Mouse (Mus musculus) forebrain, embryonic 13.5 days (tissue): ENCODE measurements at regions not wholly inside any gene's neighbourhood (a gene's known extent, or its start where the extent isn't known, plus 50 kb on each side); places are given as distances from the start of the nearest gene placed in this dataset.

ENCODE experiments used
- ATAC-seq: fragments of 200-750 bp; cut with Nextera tagmentation; 2 replicates; pipeline ENCODE4 v1.8.0; 2017
- H3K27ac ChIP-seq: fragments of 300-500 bp; sonication (generic); 2 replicates; pipeline ENCODE4 v1.5.1; 2015; ENCODE audit warnings: inconsistent platforms, mild to moderate bottlenecking, moderate library complexity
- H3K27me3 ChIP-seq: fragments of 300-500 bp; sonication (generic); 2 replicates; pipeline ENCODE4 v1.6.1; 2015; ENCODE audit warnings: mild to moderate bottlenecking, inconsistent platforms
- H3K36me3 ChIP-seq: fragments of 300-500 bp; sonication (generic); 2 replicates; pipeline ENCODE4 v1.6.1; 2015; ENCODE audit warnings: mild to moderate bottlenecking, inconsistent platforms; ENCODE audit not compliant: poor library complexity, severe bottlenecking
- H3K4me1 ChIP-seq: fragments of 300-500 bp; sonication (generic); 2 replicates; pipeline ENCODE4 v1.6.1; 2015; ENCODE audit warnings: inconsistent platforms
- H3K4me2 ChIP-seq: fragments of 300-500 bp; sonication (generic); 2 replicates; pipeline ENCODE4 v1.6.1; 2015; ENCODE audit warnings: inconsistent platforms, mild to moderate bottlenecking, moderate library complexity
- H3K4me3 ChIP-seq: fragments of 300-500 bp; sonication (generic); 2 replicates; pipeline ENCODE4 v1.5.1; 2015; ENCODE audit warnings: mild to moderate bottlenecking, inconsistent platforms
- H3K9ac ChIP-seq: fragments of 300-500 bp; sonication (generic); 2 replicates; pipeline ENCODE4 v1.6.1; 2015; ENCODE audit warnings: mild to moderate bottlenecking, inconsistent platforms
- H3K9me3 ChIP-seq: fragments of 300-500 bp; sonication (generic); replicated peaks from 2 replicates; pipeline ENCODE4 v1.6.1; 2016; ENCODE audit warnings: inconsistent platforms
- WGBS: fragments of 180-500 bp; shearing (Covaris S2); methylation state at CpG from one replicate; pipeline ENCODE4 v1.1.7; 2015; 5-methylcytosine and 5-hydroxymethylcytosine counted together

DNA sequence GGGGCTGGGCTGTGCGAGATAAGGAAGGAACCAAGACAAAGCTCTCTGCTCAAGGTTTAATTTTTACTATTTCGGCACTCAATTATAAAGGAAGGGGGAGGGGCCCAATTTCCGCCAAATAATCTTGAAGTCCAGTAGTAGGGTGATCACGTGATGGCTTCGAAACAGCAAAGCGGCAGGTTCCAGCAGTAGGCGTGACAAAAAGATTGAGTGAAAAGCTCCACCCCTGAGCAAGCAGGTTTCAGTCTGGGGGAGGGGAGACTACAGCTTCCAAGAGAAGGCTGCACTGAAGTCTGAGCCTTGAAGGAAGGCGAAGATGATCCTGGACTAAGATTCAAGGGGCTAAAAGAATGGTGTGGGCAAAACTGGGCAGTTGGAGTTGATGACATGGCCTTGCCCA lies 222.9 kb downstream of the Enc1 start:
- no peak for ATAC-seq
- no peak overlapping the region for H3K4me2 ChIP-seq
- 91% methylated on average over 8 of the region's 8 CpGs for WGBS

GRCm38 (mm10) chr13:97462884-97463235 lies 222.0 kb downstream of the Enc1 start:
- no peaks in the 10 kb centered on the region for H3K36me3 ChIP-seq
- H3K9me3 ChIP-seq, result no peaks in the 10 kb centered on the region
- no peak for ATAC-seq
- H3K4me3 ChIP-seq, result no peak overlapping the region
- H3K9ac ChIP-seq, result no peak overlapping the region
- no peak overlapping the region for H3K27ac ChIP-seq
- no peak overlapping the region for H3K4me2 ChIP-seq
- no peaks in the 10 kb centered on the region for H3K27me3 ChIP-seq
- no peaks in the 10 kb centered on the region for H3K4me1 ChIP-seq
- WGBS, result 91% methylated on average over 2 of the region's 2 CpGs

More for the DNA sequence above, 222.9 kb downstream of the Enc1 start:
- no peaks in the 10 kb centered on the region for H3K9me3 ChIP-seq
- 0 out of 2 replicates have a peak, but pooled peaks cover under 1% of the 10 kb centered on the region for H3K4me1 ChIP-seq
- H3K27me3 ChIP-seq, result no peaks in the 10 kb centered on the region
- H3K27ac ChIP-seq, result no peak overlapping the region
- H3K9ac ChIP-seq, result no peak overlapping the region
- H3K4me3 ChIP-seq, result no peak overlapping the region
- H3K36me3 ChIP-seq, result no peaks in the 10 kb centered on the region

GRCm38 (mm10) chr13:97462110-97462883 lies 221.4 kb downstream of the Enc1 start:
- H3K9ac ChIP-seq, result no peak overlapping the region
- no peaks in the 10 kb centered on the region for H3K4me1 ChIP-seq
- no peaks in the 10 kb centered on the region for H3K36me3 ChIP-seq
- H3K4me3 ChIP-seq, result no peak overlapping the region
- H3K9me3 ChIP-seq, result no peaks in the 10 kb centered on the region
- ATAC-seq, result no peak
- H3K27me3 ChIP-seq, result no peaks in the 10 kb centered on the region
- 81% methylated on average over 13 of the region's 13 CpGs for WGBS
- no peak overlapping the region for H3K27ac ChIP-seq
- H3K4me2 ChIP-seq, result no peak overlapping the region

- H3K4me3 ChIP-seq, result no peak overlapping the region
- no peaks in the 10 kb centered on the region for H3K27me3 ChIP-seq
- ATAC-seq, result no peak
- H3K9me3 ChIP-seq, result no peaks in the 10 kb centered on the region
- WGBS, result 94% methylated on average over 4 of the region's 4 CpGs
- no peak overlapping the region for H3K27ac ChIP-seq
- no peak overlapping the region for H3K4me2 ChIP-seq
- no peak overlapping the region for H3K9ac ChIP-seq
- no peaks in the 10 kb centered on the region for H3K36me3 ChIP-seq
- 0 out of 2 replicates have a peak, but pooled peaks cover 4% of the 10 kb centered on the region for H3K4me1 ChIP-seq
Observed at GRCm38 (mm10) chr13:97461207-97461606, 220.3 kb downstream of the Enc1 start.

GRCm38 (mm10) chr13:97459106-97459505 lies 218.2 kb downstream of the Enc1 start:
- WGBS, result 80% methylated on average over 7 of the region's 7 CpGs

DNA sequence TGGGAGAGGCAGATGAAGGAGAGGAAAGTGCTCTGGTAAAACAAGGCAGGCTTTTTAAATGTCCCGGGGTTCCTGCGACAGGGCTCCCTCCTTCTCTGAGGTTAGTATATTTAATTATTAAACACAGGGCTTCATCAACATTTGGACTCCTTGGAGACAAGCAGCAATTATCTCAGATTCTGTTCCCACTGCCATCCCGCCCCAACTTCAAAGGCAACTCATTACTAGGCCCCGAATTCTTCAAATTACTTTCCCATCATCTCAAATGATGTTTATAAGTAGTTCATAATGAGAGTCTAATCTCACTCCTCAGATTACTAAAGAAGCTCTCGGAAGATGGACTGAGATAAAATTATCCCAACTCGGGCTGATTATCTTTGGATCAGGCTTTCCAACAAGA lies 215.1 kb downstream of the Enc1 start:
- Histone ChIP-seq H3K4me3 (no peak overlapping the region), H3K36me3 (no peaks in the 10 kb centered on the region), H3K4me1 (peaks cover 19% of the 10 kb centered on the region; the same call in 1 of the 2 replicates), H3K27ac (no peak overlapping the region; the same call in 1 of the 2 replicates), H3K4me2 (no peak overlapping the region), H3K9ac (no peak overlapping the region), H3K27me3 (no peaks in the 10 kb centered on the region), H3K9me3 (no peaks in the 10 kb centered on the region)
- no peak for ATAC-seq
- 23% methylated on average over 6 of the region's 6 CpGs for WGBS

More at GRCm38 (mm10) chr13:97459106-97459505, 218.2 kb downstream of the Enc1 start:
- Histone ChIP-seq H3K9ac (no peak overlapping the region), H3K27me3 (no peaks in the 10 kb centered on the region), H3K27ac (no peak overlapping the region), H3K36me3 (no peaks in the 10 kb centered on the region), H3K4me3 (no peak overlapping the region), H3K4me2 (no peak overlapping the region), H3K4me1 (peaks cover 14% of the 10 kb centered on the region; the same call in 1 of the 2 replicates), H3K9me3 (no peaks in the 10 kb centered on the region)
- no peak for ATAC-seq

DNA sequence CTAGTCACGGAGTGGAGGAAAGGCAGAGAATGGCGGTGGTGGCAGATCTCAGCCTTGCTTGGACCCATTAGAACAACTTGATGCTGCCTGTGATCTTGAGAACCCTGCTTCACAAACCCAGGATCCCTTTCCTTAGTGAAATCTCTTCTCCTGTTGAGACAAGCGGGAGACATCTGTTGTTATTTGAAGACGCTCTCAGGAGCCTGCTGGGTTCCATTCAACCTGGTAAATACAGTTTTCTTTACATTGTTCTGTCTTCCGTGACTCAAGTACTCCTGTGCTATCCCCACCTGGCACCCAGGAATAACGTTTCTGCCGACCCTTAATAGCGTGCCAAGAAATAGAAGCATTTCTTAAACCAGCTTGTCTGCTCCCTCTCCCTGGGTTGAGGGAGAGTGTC lies 213.8 kb downstream of the Enc1 start:
- no peak overlapping the region for H3K4me2 ChIP-seq
- H3K4me1 ChIP-seq, result peaks cover 19% of the 10 kb centered on the region; the same call in 1 of the 2 replicates
- no peak overlapping the region for H3K27ac ChIP-seq
- no peaks in the 10 kb centered on the region for H3K27me3 ChIP-seq
- H3K9ac ChIP-seq, result no peak overlapping the region
- no peaks in the 10 kb centered on the region for H3K9me3 ChIP-seq
- no peaks in the 10 kb centered on the region for H3K36me3 ChIP-seq
- H3K4me3 ChIP-seq, result no peak overlapping the region
- 68% methylated on average over 8 of the region's 8 CpGs for WGBS
- no peak for ATAC-seq

GRCm38 (mm10) chr13:97453469-97453868 lies 212.6 kb downstream of the Enc1 start:
- Histone ChIP-seq H3K36me3 (no peaks in the 10 kb centered on the region), H3K9ac (no peak overlapping the region), H3K4me2 (no peak overlapping the region), H3K9me3 (no peaks in the 10 kb centered on the region), H3K27me3 (no peaks in the 10 kb centered on the region), H3K4me1 (peaks cover 19% of the 10 kb centered on the region; the same call in 1 of the 2 replicates), H3K27ac (no peak overlapping the region), H3K4me3 (no peak overlapping the region)
- no peak for ATAC-seq
- 72% methylated on average over 6 of the region's 6 CpGs for WGBS

DNA sequence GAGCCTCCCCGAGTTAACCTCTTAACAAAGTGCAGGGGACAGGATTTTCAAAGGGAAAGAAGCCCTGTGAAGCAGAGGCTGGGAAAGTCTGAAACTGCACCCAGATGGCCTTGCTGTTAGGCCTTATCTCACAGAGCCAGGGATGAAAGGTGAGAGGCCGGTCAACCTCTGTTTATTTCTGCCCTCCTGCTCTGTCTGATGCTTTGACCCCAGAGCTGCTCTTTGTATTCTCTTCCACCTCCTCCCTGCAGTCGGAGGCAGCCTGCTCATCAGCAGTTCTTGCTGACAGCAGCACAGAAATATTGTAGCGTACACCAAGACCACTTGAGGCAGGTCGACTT lies 212.2 kb downstream of the Enc1 start:
- Histone ChIP-seq H3K4me1 (peaks cover 19% of the 10 kb centered on the region; the same call in 1 of the 2 replicates), H3K36me3 (no peaks in the 10 kb centered on the region), H3K27ac (no peak overlapping the region), H3K9ac (no peak overlapping the region), H3K27me3 (no peaks in the 10 kb centered on the region), H3K4me3 (no peak overlapping the region), H3K4me2 (no peak overlapping the region), H3K9me3 (no peaks in the 10 kb centered on the region)
- 27% methylated on average over 5 of the region's 5 CpGs for WGBS
- no peak for ATAC-seq

- ATAC-seq, result no peak
- Histone ChIP-seq H3K9ac (no peak overlapping the region), H3K27ac (no peak overlapping the region), H3K36me3 (no peaks in the 10 kb centered on the region), H3K4me2 (no peak overlapping the region), H3K9me3 (no peaks in the 10 kb centered on the region), H3K27me3 (no peaks in the 10 kb centered on the region), H3K4me3 (no peak overlapping the region), H3K4me1 (peaks cover 19% of the 10 kb centered on the region; the same call in 1 of the 2 replicates)
- 57% methylated on average over 11 of the region's 11 CpGs for WGBS
Observed at GRCm38 (mm10) chr13:97452386-97453089, 211.6 kb downstream of the Enc1 start.

GRCm38 (mm10) chr13:97451276-97451675 lies 210.4 kb downstream of the Enc1 start:
- Histone ChIP-seq H3K4me1 (peaks cover 15% of the 10 kb centered on the region; the same call in 1 of the 2 replicates), H3K4me3 (no peak overlapping the region), H3K36me3 (no peaks in the 10 kb centered on the region), H3K9ac (no peak overlapping the region), H3K27me3 (no peaks in the 10 kb centered on the region), H3K9me3 (no peaks in the 10 kb centered on the region), H3K27ac (no peak overlapping the region), H3K4me2 (no peak overlapping the region)
- whole genome bisulfite sequencing, result 90% methylated on average over 10 of the region's 10 CpGs
- no peak for ATAC-seq

GRCm38 (mm10) chr13:97448123-97448522 lies 207.2 kb downstream of the Enc1 start:
- Histone ChIP-seq H3K4me1 (peaks cover 4% of the 10 kb centered on the region; the same call in 1 of the 2 replicates), H3K27ac (no peak overlapping the region), H3K9ac (no peak overlapping the region), H3K4me2 (no peak overlapping the region), H3K9me3 (no peaks in the 10 kb centered on the region), H3K4me3 (no peak overlapping the region), H3K27me3 (no peaks in the 10 kb centered on the region), H3K36me3 (no peaks in the 10 kb centered on the region)
- WGBS, result 91% methylated on average over 1 of the region's 1 CpGs
- ATAC-seq, result no peak
